Mouse (Mus musculus): ENCODE measurements around the gene Sorcs2. TPM values are rescaled to one million over a fixed set of nuclear protein-coding genes. Genes with fewer than 3 reads are reported as not detected.

Sorcs2 gene
- polyA plus RNA-seq, 1 experiment from 2014 or later = 6.5 TPM

GRCm38 (mm10) chr5:36369261-36369684 is 28.7 kb downstream of the Sorcs2 start:
- Histone ChIP-seq H3K4me2 (no peak overlapping the region), H3K4me3 (no peak overlapping the region), H3K27ac (0 out of 2 replicates have a peak overlapping the region, but pooled peaks have one; percentile 31), H3K36me3 (ENCODE audit: poor library complexity, severe bottlenecking) (no peaks in the 10 kb centered on the region), H3K27me3 (no peaks in the 10 kb centered on the region), H3K4me1 (peaks cover 51% of the 10 kb centered on the region), H3K9ac (no peak overlapping the region), H3K9me3 (replicated peaks) (no peaks in the 10 kb centered on the region)
- ATAC-seq = peak; percentile 55; the same call in 1 of the 2 replicates
- 46% methylated on average over 1 of the region's 1 CpGs for WGBS

- no peaks in the 10 kb centered on the region for H3K9me3 ChIP-seq (replicated peaks)
- ATAC-seq = no peak
- peaks cover 46% of the 10 kb centered on the region for H3K4me1 ChIP-seq
- no peak overlapping the region for H3K4me2 ChIP-seq
- H3K27me3 ChIP-seq = no peaks in the 10 kb centered on the region
- no peak overlapping the region for H3K9ac ChIP-seq
- peak overlapping the region; percentile 31; the same call in 1 of the 2 replicates for H3K27ac ChIP-seq
- WGBS = 80% methylated on average over 7 of the region's 7 CpGs
- H3K36me3 ChIP-seq (ENCODE audit: poor library complexity, severe bottlenecking) = no peaks in the 10 kb centered on the region
- no peak overlapping the region for H3K4me3 ChIP-seq
These were observed 29.3 kb downstream of the Sorcs2 start for GRCm38 (mm10) chr5:36368511-36369135.

GRCm38 (mm10) chr5:36367911-36368310 is 30.0 kb downstream of the Sorcs2 start:
- Histone ChIP-seq H3K4me2 (no peak overlapping the region), H3K4me3 (no peak overlapping the region), H3K27ac (no peak overlapping the region), H3K4me1 (peaks cover 46% of the 10 kb centered on the region), H3K27me3 (no peaks in the 10 kb centered on the region), H3K9ac (no peak overlapping the region), H3K36me3 (ENCODE audit: poor library complexity, severe bottlenecking) (no peaks in the 10 kb centered on the region), H3K9me3 (replicated peaks) (no peaks in the 10 kb centered on the region)
- no peak for ATAC-seq
- 87% methylated on average over 6 of the region's 6 CpGs for WGBS

GRCm38 (mm10) chr5:36367181-36367610 is 30.7 kb downstream of the Sorcs2 start:
- Histone ChIP-seq H3K27me3 (no peaks in the 10 kb centered on the region), H3K9ac (no peak overlapping the region), H3K36me3 (ENCODE audit: poor library complexity, severe bottlenecking) (no peaks in the 10 kb centered on the region), H3K4me3 (no peak overlapping the region), H3K9me3 (replicated peaks) (no peaks in the 10 kb centered on the region), H3K4me1 (peaks cover 44% of the 10 kb centered on the region), H3K4me2 (no peak overlapping the region), H3K27ac (no peak overlapping the region)
- 84% methylated on average over 3 of the region's 3 CpGs for WGBS
- no peak for ATAC-seq

DNA sequence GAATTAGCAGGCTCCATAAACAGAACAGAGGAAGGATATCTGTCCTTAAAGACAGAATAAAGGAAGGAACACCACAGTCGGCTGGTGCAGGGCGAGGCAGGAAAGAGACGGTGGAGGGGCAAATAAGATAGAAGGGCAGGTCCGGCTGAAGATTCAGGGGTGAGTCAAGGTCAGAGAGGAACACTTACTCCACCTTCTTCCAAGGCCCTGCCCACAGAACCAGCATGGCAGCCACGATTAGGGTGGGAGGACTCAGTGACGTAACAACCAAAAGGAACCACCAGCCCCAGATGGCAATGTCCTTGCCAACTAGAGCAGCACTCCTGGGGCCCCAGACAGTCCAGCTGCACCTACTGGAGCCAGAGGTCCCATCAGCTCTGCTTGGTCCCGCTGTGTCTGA is 36.2 kb downstream of the Sorcs2 start:
- H3K9ac ChIP-seq = no peak overlapping the region
- 94% methylated on average over 7 of the region's 7 CpGs for WGBS
- no peaks in the 10 kb centered on the region for H3K9me3 ChIP-seq (replicated peaks)
- ATAC-seq = no peak
- H3K4me2 ChIP-seq = no peak overlapping the region
- peaks cover 31% of the 10 kb centered on the region for H3K4me1 ChIP-seq
- no peaks in the 10 kb centered on the region for H3K27me3 ChIP-seq
- no peaks in the 10 kb centered on the region for H3K36me3 ChIP-seq (ENCODE audit: poor library complexity, severe bottlenecking)
- no peak overlapping the region for H3K4me3 ChIP-seq
- H3K27ac ChIP-seq = no peak overlapping the region

DNA sequence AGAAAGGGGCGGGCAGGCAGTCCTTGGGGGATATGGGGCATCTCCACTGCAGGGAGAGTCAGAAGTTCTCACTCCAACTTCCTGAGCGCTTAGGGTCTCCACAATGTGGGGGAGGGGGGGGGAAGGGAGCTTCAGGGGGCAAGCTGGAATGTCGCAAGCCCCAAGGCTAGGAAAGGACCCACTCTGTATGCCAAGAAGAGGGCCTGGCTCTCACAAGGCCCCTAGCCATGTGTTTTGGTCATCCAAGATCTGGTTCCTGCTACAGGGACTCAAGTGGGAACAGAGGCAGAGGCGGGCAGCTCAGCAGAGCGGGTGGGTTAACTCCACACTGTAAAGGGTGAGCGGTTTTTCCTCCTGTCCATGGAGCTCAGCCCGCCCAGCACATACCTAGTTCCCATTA is 37.6 kb downstream of the Sorcs2 start:
- Histone ChIP-seq H3K4me2 (no peak overlapping the region), H3K4me1 (peaks cover 31% of the 10 kb centered on the region), H3K27ac (peak overlapping the region; percentile 35; the same call in 1 of the 2 replicates), H3K4me3 (no peak overlapping the region), H3K27me3 (no peaks in the 10 kb centered on the region), H3K9ac (no peak overlapping the region), H3K9me3 (replicated peaks) (no peaks in the 10 kb centered on the region), H3K36me3 (ENCODE audit: poor library complexity, severe bottlenecking) (no peaks in the 10 kb centered on the region)
- peak; percentile 35; the same call in 1 of the 2 replicates for ATAC-seq
- 72% methylated on average over 7 of the region's 7 CpGs for WGBS

GRCm38 (mm10) chr5:36359535-36360243 is 38.2 kb downstream of the Sorcs2 start:
- no peaks in the 10 kb centered on the region for H3K36me3 ChIP-seq (ENCODE audit: poor library complexity, severe bottlenecking)
- no peak overlapping the region for H3K4me3 ChIP-seq
- H3K4me1 ChIP-seq = peaks cover 31% of the 10 kb centered on the region
- no peaks in the 10 kb centered on the region for H3K27me3 ChIP-seq
- peak; percentile 74 for ATAC-seq
- H3K4me2 ChIP-seq = no peak overlapping the region
- no peaks in the 10 kb centered on the region for H3K9me3 ChIP-seq (replicated peaks)
- H3K27ac ChIP-seq = peak overlapping the region; percentile 35; the same call in 1 of the 2 replicates
- no peak overlapping the region for H3K9ac ChIP-seq
- 62% methylated on average over 5 of the region's 5 CpGs for whole genome bisulfite sequencing

DNA sequence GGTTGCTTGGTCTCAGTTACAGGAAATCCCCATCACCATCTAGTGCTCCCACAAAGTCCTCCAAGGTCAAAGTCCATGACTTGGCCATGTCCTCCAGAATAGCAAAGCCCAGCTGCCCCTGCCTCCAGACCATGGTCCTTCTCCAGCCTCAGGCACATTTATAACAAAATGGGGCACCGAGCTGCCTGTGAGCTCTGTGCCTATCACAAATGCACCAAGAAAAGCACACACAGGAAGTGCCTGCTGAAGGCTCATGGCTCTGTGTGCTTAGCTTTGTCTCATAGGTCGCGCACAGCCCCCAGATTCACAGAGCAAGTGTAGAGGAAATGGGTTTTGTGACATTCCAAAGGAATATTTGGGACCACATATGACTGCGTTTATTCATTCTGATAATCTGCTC is 39.8 kb downstream of the Sorcs2 start:
- H3K36me3 ChIP-seq (ENCODE audit: poor library complexity, severe bottlenecking) = no peaks in the 10 kb centered on the region
- 90% methylated on average over 4 of the region's 4 CpGs for WGBS
- H3K9me3 ChIP-seq (replicated peaks) = no peaks in the 10 kb centered on the region
- H3K27me3 ChIP-seq = no peaks in the 10 kb centered on the region
- peaks cover 21% of the 10 kb centered on the region for H3K4me1 ChIP-seq
- no peak overlapping the region for H3K4me2 ChIP-seq
- H3K4me3 ChIP-seq = no peak overlapping the region
- H3K9ac ChIP-seq = no peak overlapping the region
- no peak for ATAC-seq
- H3K27ac ChIP-seq = no peak overlapping the region

GRCm38 (mm10) chr5:36356659-36357058 is 41.3 kb downstream of the Sorcs2 start:
- WGBS = 87% methylated on average over 4 of the region's 4 CpGs
- ATAC-seq = no peak
- no peaks in the 10 kb centered on the region for H3K9me3 ChIP-seq (replicated peaks)

DNA sequence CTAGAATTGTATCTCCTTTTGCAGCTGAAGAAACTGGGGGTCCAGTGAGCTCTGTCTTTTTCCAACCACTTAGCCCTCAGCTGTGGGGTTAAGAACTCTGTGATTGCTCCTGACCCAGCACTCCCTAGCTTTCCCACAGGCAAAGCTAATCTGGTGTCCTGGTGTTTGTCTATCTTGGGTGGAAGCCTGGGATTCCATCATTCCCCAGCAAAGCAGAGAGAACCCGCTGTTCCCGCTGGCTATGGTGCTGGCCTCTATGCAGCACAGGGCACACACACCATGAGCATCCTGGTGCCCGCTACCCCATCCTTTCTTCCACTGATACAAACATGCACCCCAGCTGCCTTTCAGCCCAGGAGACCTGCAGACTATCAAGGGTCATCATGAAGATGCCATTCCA is 42.3 kb downstream of the Sorcs2 start:
- peaks cover 16% of the 10 kb centered on the region for H3K4me1 ChIP-seq
- H3K9me3 ChIP-seq (replicated peaks) = no peaks in the 10 kb centered on the region
- ATAC-seq = no peak
- no peak overlapping the region for H3K4me2 ChIP-seq
- H3K36me3 ChIP-seq (ENCODE audit: poor library complexity, severe bottlenecking) = no peaks in the 10 kb centered on the region
- 93% methylated on average over 3 of the region's 3 CpGs for WGBS
- no peak overlapping the region for H3K27ac ChIP-seq
- H3K9ac ChIP-seq = no peak overlapping the region
- H3K27me3 ChIP-seq = no peaks in the 10 kb centered on the region
- no peak overlapping the region for H3K4me3 ChIP-seq

More at GRCm38 (mm10) chr5:36356659-36357058, 41.3 kb downstream of the Sorcs2 start:
- Histone ChIP-seq H3K27ac (no peak overlapping the region), H3K4me1 (peaks cover 17% of the 10 kb centered on the region), H3K9ac (no peak overlapping the region), H3K4me2 (no peak overlapping the region), H3K36me3 (ENCODE audit: poor library complexity, severe bottlenecking) (no peaks in the 10 kb centered on the region), H3K27me3 (no peaks in the 10 kb centered on the region), H3K4me3 (no peak overlapping the region)

DNA sequence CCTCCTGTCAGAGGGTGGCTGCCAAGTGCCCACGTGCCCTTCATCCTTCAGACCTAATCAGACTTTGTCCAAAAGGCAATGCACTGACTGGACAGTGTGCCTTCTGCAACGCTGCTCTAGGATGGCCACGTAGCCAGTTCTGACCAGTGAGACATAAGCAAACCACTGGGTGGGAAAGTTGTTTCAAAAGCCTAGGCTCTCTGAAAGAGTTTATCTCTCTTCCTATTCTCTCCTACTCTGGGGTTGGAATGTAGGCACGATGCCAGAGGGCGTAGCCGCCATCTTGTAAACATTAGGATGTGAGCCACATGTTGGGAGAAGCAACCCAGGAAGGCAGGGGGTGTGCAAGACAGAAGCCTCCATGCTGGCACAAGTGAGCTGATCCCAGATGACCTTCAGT is 44.3 kb downstream of the Sorcs2 start:
- Histone ChIP-seq H3K36me3 (ENCODE audit: poor library complexity, severe bottlenecking) (no peaks in the 10 kb centered on the region), H3K27ac (no peak overlapping the region), H3K9ac (no peak overlapping the region), H3K4me1 (peaks cover 5% of the 10 kb centered on the region; the same call in 1 of the 2 replicates), H3K9me3 (replicated peaks) (no peaks in the 10 kb centered on the region), H3K4me2 (no peak overlapping the region), H3K27me3 (no peaks in the 10 kb centered on the region), H3K4me3 (no peak overlapping the region)
- 92% methylated on average over 6 of the region's 6 CpGs for WGBS
- no peak for ATAC-seq

DNA sequence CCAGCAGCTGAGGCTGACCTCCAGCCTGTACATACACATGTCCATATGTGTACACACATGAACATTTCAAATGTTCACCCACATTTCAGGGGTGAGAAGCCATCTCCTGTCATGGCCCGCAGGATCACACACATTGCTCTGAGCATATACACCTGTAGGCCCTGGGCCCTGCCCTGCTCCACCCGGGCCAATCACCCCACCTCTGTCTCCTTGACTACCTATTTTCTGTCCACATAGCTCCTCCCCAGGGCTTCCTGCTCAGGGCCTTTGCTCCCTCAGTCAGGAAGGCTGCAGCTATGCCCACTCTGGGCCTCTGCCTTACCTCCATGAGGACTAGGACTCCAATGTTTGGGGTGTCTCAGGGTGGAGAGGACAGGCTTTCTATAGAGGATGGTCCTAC is 44.7 kb downstream of the Sorcs2 start:
- H3K36me3 ChIP-seq (ENCODE audit: poor library complexity, severe bottlenecking) = no peaks in the 10 kb centered on the region
- ATAC-seq = no peak
- no peak overlapping the region for H3K4me3 ChIP-seq
- peaks cover 8% of the 10 kb centered on the region; the same call in 1 of the 2 replicates for H3K4me1 ChIP-seq
- H3K4me2 ChIP-seq = no peak overlapping the region
- no peak overlapping the region for H3K27ac ChIP-seq
- no peaks in the 10 kb centered on the region for H3K27me3 ChIP-seq
- 93% methylated on average over 2 of the region's 2 CpGs for WGBS
- H3K9me3 ChIP-seq (replicated peaks) = no peaks in the 10 kb centered on the region
- no peak overlapping the region for H3K9ac ChIP-seq
